Mouse (Mus musculus) central nervous system, embryonic 18 days (tissue): ENCODE results near the gene Dcps. TPM values are rescaled to one million over a fixed set of nuclear protein-coding genes. Genes with fewer than 3 reads are reported as not detected.

ENCODE experiments used
- polyA plus RNA-seq: library from polyadenylated mRNA; depleted of rRNA; stranded (reverse); fragments of >200 nt; gene quantifications from 2 replicates; pipeline ENCODE4 v1.2.3, GENCODE M21; 2012; rRNA removed

Gene Dcps
- polyA plus RNA-seq, result 57.9 and 60.0 TPM in 2 replicates

DNA sequence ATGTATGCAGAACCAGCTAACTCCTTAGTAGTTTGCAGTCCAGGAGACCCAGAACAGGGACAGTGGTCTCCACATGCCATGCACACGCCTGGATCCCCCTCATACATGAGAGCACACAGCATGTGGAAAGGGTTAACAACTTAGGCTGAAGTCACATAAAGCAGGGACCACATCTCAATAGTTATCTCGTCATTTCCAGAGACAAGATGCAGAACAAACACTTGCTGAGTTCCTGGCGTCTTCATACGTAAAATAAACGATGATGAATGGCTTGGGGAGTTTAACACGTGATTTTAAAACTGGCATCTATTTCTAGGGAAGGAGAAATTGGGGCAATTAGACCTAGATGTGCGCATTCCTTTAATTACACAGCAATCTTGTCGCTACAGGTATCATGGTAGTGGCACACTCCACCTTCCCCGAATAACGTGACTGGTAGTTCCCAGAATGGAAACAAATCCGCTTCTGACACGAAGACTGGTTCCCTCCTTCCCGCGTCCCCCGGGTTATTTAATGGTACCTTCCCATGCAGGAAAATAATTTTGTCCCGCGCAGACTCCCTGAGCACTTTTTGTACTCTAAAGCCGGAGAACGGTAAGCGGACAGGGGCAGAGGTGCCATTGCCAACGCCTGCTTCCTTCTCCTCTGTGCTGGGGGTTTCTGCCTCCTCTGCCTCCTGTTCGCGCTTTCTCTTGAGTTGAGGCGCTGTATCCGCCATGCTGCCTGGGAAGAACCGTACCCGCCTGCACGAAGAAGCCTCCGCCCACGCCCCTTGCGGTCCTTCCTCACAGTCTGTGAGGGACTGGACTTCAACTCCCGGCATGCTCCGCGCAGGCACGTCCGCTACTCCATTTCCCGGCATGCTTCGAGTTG is at the start of gene Dcps:
Dcps (minus strand) TSS at position 811 of the 873 bp plus-strand sequence.

DNA sequence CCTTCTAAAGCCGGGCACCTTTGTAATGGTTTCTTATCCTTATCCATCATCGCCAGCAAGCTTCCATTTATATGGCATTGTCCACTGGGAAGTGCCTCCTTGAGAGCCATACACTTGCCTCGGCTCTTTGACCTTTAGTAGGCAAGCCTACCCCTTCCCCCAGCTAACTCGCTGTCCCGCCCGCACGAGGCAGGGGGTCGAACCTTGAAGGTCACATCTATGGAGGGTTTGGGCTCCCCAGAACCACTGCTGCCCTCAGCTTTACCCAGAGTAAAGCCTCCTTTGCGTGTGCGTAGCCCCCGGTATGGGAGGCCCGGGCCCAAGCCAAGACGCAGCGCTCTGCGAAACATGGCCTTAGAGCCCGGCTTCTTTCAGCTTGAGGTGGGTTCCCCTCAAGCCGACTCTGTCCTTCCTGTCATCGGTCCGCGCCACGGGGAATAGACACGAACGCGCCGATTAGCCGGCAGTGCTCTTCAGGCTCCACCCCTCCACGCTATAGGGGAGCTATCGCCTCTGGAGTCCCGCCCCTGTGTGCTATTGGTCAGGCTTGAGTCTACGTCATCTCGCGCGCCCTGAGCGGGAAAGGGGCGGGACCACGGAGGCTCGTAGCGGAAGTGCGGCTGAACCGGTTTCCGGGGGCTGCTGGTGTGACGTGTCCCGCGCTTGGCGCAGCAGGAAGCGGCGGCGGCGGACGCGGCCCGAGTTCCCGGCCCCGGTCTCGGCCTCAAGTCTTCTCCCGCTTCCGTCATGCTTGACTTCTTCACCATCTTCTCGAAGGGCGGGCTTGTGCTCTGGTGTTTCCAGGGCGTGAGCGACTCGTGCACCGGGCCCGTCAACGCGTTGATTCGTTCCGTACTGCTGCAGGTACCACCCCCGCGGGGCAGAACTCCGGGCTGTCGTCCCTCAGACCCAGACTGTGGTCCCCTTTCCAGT is 34.9 kb upstream of the Dcps start, which contains the start of gene Foxred1:
Foxred1 (minus strand) TSS at position 514 of the 933 bp plus-strand sequence.

DNA sequence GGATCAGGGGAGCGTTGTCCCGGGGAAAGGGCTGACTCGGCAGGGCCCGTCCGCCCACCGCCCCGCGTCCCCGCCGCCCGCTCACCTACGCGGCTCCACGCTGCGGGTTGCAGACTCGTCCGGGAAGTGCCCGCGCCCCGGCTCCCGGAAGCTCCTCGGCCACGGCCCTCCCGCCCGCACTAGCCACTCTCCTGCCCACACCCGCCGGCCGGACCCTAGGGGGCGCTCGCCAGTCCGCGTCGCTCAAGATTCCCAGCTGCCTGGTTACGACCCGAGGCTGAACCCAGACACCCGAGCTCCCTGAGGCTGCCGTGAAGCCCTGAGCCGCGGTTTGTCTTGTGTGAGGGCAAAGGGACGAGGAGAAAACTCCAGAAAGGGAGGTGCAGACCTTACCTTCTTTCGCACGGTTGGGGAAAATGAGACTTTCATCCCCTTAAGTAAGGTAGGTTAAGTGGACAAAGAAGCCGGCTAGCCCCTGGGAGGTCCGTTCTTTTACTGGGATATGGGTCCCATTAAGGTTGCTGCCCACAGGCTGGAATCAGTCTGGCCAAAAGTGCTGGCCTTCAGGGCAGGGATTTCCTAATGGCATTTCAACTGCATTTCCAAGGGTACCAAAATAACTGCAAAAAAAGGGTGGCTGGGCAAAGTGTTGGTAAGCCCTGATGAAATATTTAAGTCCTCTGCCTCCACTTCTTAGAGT is 24.1 kb upstream of the Dcps start, which contains the start of the genes Srpr and Tirap:
Srpr (plus strand) TSS at position 404 of the 700 bp plus-strand sequence.
Tirap (minus strand) TSS at position 520 of the 700 bp plus-strand sequence.

DNA sequence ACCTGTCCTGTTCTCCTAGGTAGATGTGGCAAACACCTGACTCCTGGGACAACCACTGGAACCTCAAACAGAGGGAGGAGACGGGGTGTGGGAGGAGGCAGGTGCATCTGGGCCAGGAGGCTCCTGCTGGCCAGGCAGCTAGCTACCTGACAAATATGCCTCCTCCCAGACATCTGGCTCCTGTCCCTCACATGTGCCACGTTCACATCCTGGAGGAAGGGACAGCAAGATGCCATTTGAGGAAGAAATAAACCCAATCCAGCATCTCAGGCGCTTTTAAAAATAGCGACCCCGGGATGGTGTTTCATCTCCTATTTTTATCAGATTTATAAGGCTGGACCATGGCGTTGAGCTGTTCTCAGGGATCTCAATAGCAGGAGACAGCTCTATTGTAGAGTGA is 56.7 kb downstream of the Dcps start, which contains the start of gene St3gal4:
St3gal4 (minus strand) TSS at position 101 of the 400 bp plus-strand sequence.

Other genes starting within 250 kb of the Dcps start
- 3.5 and 4.2 TPM in 2 replicates for gene St3gal4, start 56.8 kb downstream of the Dcps start, polyA plus RNA-seq
- 38.6 and 41.6 TPM in 2 replicates for gene Srpr, start 24.1 kb upstream of the Dcps start, polyA plus RNA-seq
- gene Tirap, start 24.2 kb upstream of the Dcps start, polyA plus RNA-seq, result 2.4 and 2.5 TPM in 2 replicates
- 54.7 and 63.6 TPM in 2 replicates for gene Foxred1, start 35.0 kb upstream of the Dcps start, polyA plus RNA-seq
- 44.0 TPM in 2 replicates for gene Fam118b, start 91.7 kb upstream of the Dcps start, polyA plus RNA-seq
- 13.3 and 15.2 TPM in 2 replicates for gene Rpusd4, start 91.8 kb upstream of the Dcps start, polyA plus RNA-seq
- 11.3 and 11.8 TPM in 2 replicates for gene Cdon, start 245.1 kb upstream of the Dcps start, polyA plus RNA-seq